Mouse (Mus musculus): ENCODE data around the gene Camta1. TPM values are rescaled to one million over a fixed set of nuclear protein-coding genes. Genes with fewer than 3 reads are reported as not detected.

The Camta1 gene
- total RNA-seq, 1 experiment from 2014 or later: 7.4 TPM

GRCm38 (mm10) chr4:150871392-150872138 is 990.1 kb downstream of the Camta1 start:
- no peak for ATAC-seq (ENCODE audit: extremely low read depth, insufficient number of reproducible peaks, low FRiP score, poor library complexity, severe bottlenecking)

GRCm38 (mm10) chr4:150870963-150871391 is 990.7 kb downstream of the Camta1 start:
- no peak for ATAC-seq (ENCODE audit: extremely low read depth, insufficient number of reproducible peaks, low FRiP score, poor library complexity, severe bottlenecking)

GRCm38 (mm10) chr4:150869276-150870197 is 992.1 kb downstream of the Camta1 start:
- no peak for ATAC-seq (ENCODE audit: extremely low read depth, insufficient number of reproducible peaks, low FRiP score, poor library complexity, severe bottlenecking)

GRCm38 (mm10) chr4:150868859-150869258 is 992.8 kb downstream of the Camta1 start:
- no peak for ATAC-seq (ENCODE audit: extremely low read depth, insufficient number of reproducible peaks, low FRiP score, poor library complexity, severe bottlenecking)

- no peak for ATAC-seq (ENCODE audit: extremely low read depth, insufficient number of reproducible peaks, low FRiP score, poor library complexity, severe bottlenecking)
Measured at GRCm38 (mm10) chr4:150868161-150868560, 993.5 kb downstream of the Camta1 start.

Other genes with a start within 250 kb of the Camta1 start
- 45.3 and 55.7 TPM in 2 replicates for gene Dnajc11, start 71.8 kb upstream of the Camta1 start, total RNA-seq (2017)
- gene Thap3, start 127.1 kb upstream of the Camta1 start, total RNA-seq (2017): 16.2 and 17.5 TPM in 2 replicates
- gene Phf13, start 134.4 kb upstream of the Camta1 start, total RNA-seq (2017): 5.0 and 5.2 TPM in 2 replicates
- 6.5 and 8.7 TPM in 2 replicates for gene Klhl21, start 146.9 kb upstream of the Camta1 start, total RNA-seq (2017)
- gene Zbtb48, start 165.8 kb upstream of the Camta1 start, total RNA-seq (2017): 19.0 and 20.4 TPM in 2 replicates
- not detected in 2 replicates for gene Tas1r1, start 176.7 kb upstream of the Camta1 start, total RNA-seq (2017)
- gene Nol9, start 177.4 kb upstream of the Camta1 start, total RNA-seq (2017): 23.0 and 23.7 TPM in 2 replicates
- gene Plekhg5, start 210.6 kb upstream of the Camta1 start, total RNA-seq (2017): 0.81 and 2.5 TPM in 2 replicates

All from neutrophil, adult 5-6 weeks (primary cell).